In the genomic region with DNA sequence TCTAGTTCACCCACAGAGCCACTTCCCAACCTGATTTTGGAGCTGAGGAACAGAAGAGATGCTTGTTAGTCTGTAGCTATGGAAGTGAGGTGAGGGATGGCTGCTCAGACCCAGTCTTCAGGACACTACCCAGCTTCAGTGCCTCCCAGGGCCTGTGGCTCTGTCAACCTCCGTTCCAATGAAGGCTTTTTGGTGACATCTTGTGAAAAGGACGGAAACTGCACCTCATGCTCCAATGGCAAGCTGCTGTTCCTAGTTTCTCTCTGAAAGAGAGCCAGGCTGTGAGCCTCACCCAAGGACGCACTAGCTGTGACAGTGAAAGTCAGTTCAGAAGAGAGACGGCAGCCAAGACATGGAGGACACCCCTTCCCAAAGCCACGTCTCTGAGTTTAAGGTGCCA, we compare ENCODE assay signal across 8 mouse cellular contexts. TPM values are rescaled to one million over a fixed set of nuclear protein-coding genes. Genes with fewer than 3 reads are reported as not detected.
DNase-seq lines count a peak whose midpoint lies in the region; ATAC-seq and TF ChIP-seq lines count a peak whose summit lies in the region.

No protein-coding gene starts in this region.

- TF ChIP-seq EP300 in MEL (IDR thresholded peaks at IDR 0.05; ENCODE audit: low read depth in 1 of 2, low read length in 2 of 2), result no peak

- H3K9ac ChIP-seq in hindbrain, embryonic 15.5 days, result no peak overlapping the region
- no peak overlapping the region; the same call in 1 of the 2 replicates for H3K9ac ChIP-seq in hindbrain, embryonic 13.5 days
- H3K9ac ChIP-seq in MEL (ENCODE audit: control insufficient read depth, low read depth, low read length, poor library complexity, severe bottlenecking), result no peak overlapping the region
- no peak overlapping the region for H3K9ac ChIP-seq in hindbrain, postnatal 0 days (replicated peaks; ENCODE audit: low read length)

- no peak overlapping the region for H3K4me3 ChIP-seq in hindbrain, embryonic 15.5 days
- no peak overlapping the region for H3K4me3 ChIP-seq in hindbrain, embryonic 13.5 days
- H3K4me3 ChIP-seq in MEL (ENCODE audit: control insufficient read depth in 1 of 2, insufficient read depth in 1 of 2, low read depth in 2 of 2, low read length in 2 of 2), result no peak overlapping the region
- H3K4me3 ChIP-seq in hindbrain, postnatal 0 days (ENCODE audit: low read length), result no peak overlapping the region
- no peak overlapping the region for H3K4me3 ChIP-seq in testis, adult 2 months (ENCODE audit: control insufficient read depth, low read depth, low read length)
- no peak overlapping the region for H3K4me3 ChIP-seq in thymus, adult 2 months (ENCODE audit: control insufficient read depth, insufficient read depth, low read length)

- DNase-seq in 3T3-L1 (ENCODE audit: low read depth, low spot score) (peak; percentile 51), MEL (ENCODE audit: low read depth, low spot score) (no peak)
- DNase-seq in hindbrain, postnatal 0 days (ENCODE audit: low spot score), result peak; percentile 76
- no peak for DNase-seq in thymus, adult 2 months
- no peak for DNase-seq in B cell, adult 2 months

- no peaks in the 10 kb centered on the region for H3K4me1 ChIP-seq in hindbrain, embryonic 15.5 days (replicated peaks)
- no peaks in the 10 kb centered on the region for H3K4me1 ChIP-seq in hindbrain, embryonic 13.5 days (replicated peaks)
- peaks cover 13 to 14% of the 10 kb centered on the region in 2 experiments for H3K4me1 ChIP-seq in MEL (ENCODE audit: control insufficient read depth in 1 of 2, insufficient read depth in 2 of 2, low read length in 2 of 2)
- no peaks in the 10 kb centered on the region for H3K4me1 ChIP-seq in hindbrain, postnatal 0 days (ENCODE audit: insufficient read depth, low read length)
- no peaks in the 10 kb centered on the region for H3K4me1 ChIP-seq in testis, adult 2 months (ENCODE audit: control insufficient read depth, insufficient read depth, low read length)
- H3K4me1 ChIP-seq in thymus, adult 2 months (replicated peaks; ENCODE audit: control insufficient read depth, insufficient read depth, low read length), result no peaks in the 10 kb centered on the region

- H3K36me3 ChIP-seq in hindbrain, embryonic 15.5 days, result peaks cover 17% of the 10 kb centered on the region
- H3K36me3 ChIP-seq in hindbrain, embryonic 13.5 days, result peaks cover 28% of the 10 kb centered on the region
- peaks cover 2 to 10% of the 10 kb centered on the region in 2 experiments; a peak in 3 of 4 replicates for H3K36me3 ChIP-seq in MEL (ENCODE audit: control insufficient read depth in 1 of 2, insufficient read depth in 2 of 2, low read length in 2 of 2)
- H3K36me3 ChIP-seq in hindbrain, postnatal 0 days (ENCODE audit: insufficient read depth, low read length), result peaks cover 16% of the 10 kb centered on the region
- H3K36me3 ChIP-seq in testis, adult 2 months (ENCODE audit: control insufficient read depth, insufficient read depth, low read length), result peaks cover 1% of the 10 kb centered on the region; the same call in 1 of the 2 replicates
- peaks cover 12% of the 10 kb centered on the region for H3K36me3 ChIP-seq in thymus, adult 2 months (ENCODE audit: control insufficient read depth, insufficient read depth, low read length)

- no peak overlapping the region for H3K4me2 ChIP-seq in hindbrain, embryonic 15.5 days
- no peak overlapping the region for H3K4me2 ChIP-seq in hindbrain, embryonic 13.5 days
- H3K4me2 ChIP-seq in hindbrain, postnatal 0 days (ENCODE audit: low read depth, low read length), result no peak overlapping the region

- H3K27ac ChIP-seq in hindbrain, embryonic 15.5 days (replicated peaks), result no peak overlapping the region
- H3K27ac ChIP-seq in hindbrain, embryonic 13.5 days, result no peak overlapping the region
- no peak overlapping the region for H3K27ac ChIP-seq in MEL (ENCODE audit: control insufficient read depth, low read depth, low read length)
- no peak overlapping the region for H3K27ac ChIP-seq in hindbrain, postnatal 0 days
- H3K27ac ChIP-seq in testis, adult 2 months (ENCODE audit: control insufficient read depth, insufficient read depth, low read depth, low read length), result no peak overlapping the region
- H3K27ac ChIP-seq in thymus, adult 2 months (ENCODE audit: control insufficient read depth, insufficient read depth, low read length), result no peak overlapping the region

- 57% methylated on average over 5 of the region's 5 CpGs for WGBS in hindbrain, embryonic 15.5 days
- 47% methylated on average over 5 of the region's 5 CpGs for WGBS in hindbrain, embryonic 13.5 days
- WGBS in hindbrain, postnatal 0 days, result 46% methylated on average over 5 of the region's 5 CpGs
- 64% methylated on average over 5 of the region's 5 CpGs for WGBS in thymus, adult 2 months

- TF ChIP-seq RAD21 in MEL (IDR thresholded peaks at IDR 0.05; ENCODE audit: low read depth, low read length), result peak; percentile 15; the same call in 1 of the 2 replicates

- TF ChIP-seq POLR2A in MEL (IDR thresholded peaks at IDR 0.05; ENCODE audit: control insufficient read depth in 1 of 2, insufficient read depth in 1 of 2, low read depth in 1 of 2, low read length in 2 of 2, poor library complexity in 1 of 2), result no peak
- no peak for TF ChIP-seq POLR2A in testis, adult 2 months (IDR thresholded peaks at IDR 0.05; ENCODE audit: control insufficient read depth, low read depth, low read length)
- no peak for TF ChIP-seq POLR2A in thymus, adult 2 months (IDR thresholded peaks at IDR 0.05; ENCODE audit: control insufficient read depth, extremely low read depth, insufficient read depth, low read length, poor library complexity)

- H3K79me2 ChIP-seq in MEL (ENCODE audit: control insufficient read depth, insufficient read depth, low read length, poor library complexity), result no peaks in the 10 kb centered on the region

- peak; percentile 45; the same call in 1 of the 2 replicates for ATAC-seq in hindbrain, embryonic 15.5 days (ENCODE audit: low FRiP score, low read depth)
- ATAC-seq in hindbrain, embryonic 13.5 days (ENCODE audit: low FRiP score), result no peak
- ATAC-seq in hindbrain, postnatal 0 days, result 0 out of 2 replicates have a peak, but pooled peaks have one; percentile 59

- H3K27me3 ChIP-seq in hindbrain, embryonic 15.5 days, result no peaks in the 10 kb centered on the region
- H3K27me3 ChIP-seq in hindbrain, embryonic 13.5 days, result no peaks in the 10 kb centered on the region
- H3K27me3 ChIP-seq in MEL (ENCODE audit: control insufficient read depth in 1 of 2, insufficient read depth in 2 of 2, low read length in 2 of 2), result no peaks in the 10 kb centered on the region
- no peaks in the 10 kb centered on the region for H3K27me3 ChIP-seq in hindbrain, postnatal 0 days (ENCODE audit: insufficient read depth, low read length)
- H3K27me3 ChIP-seq in testis, adult 2 months (ENCODE audit: control insufficient read depth, insufficient read depth, low read length), result no peaks in the 10 kb centered on the region
- H3K27me3 ChIP-seq in thymus, adult 2 months (ENCODE audit: control insufficient read depth, insufficient read depth, low read length), result no peaks in the 10 kb centered on the region

- TF ChIP-seq CTCF in MEL (IDR thresholded peaks at IDR 0.05 in 2 of 3, conservative IDR thresholded peaks at IDR 0.05 in 1 of 3; ENCODE audit: control insufficient read depth in 1 of 3, insufficient read depth in 1 of 3, low read depth in 2 of 3, low read length in 3 of 3, poor library complexity in 1 of 3, severe bottlenecking in 1 of 3), result peak in 1 of 3 experiments; percentile 18; a peak in 1 of 6 replicates
- peak; percentile 79 for TF ChIP-seq CTCF in hindbrain, postnatal 0 days (IDR thresholded peaks at IDR 0.05; ENCODE audit: low read depth)
- TF ChIP-seq CTCF in testis, adult 2 months (IDR thresholded peaks at IDR 0.05; ENCODE audit: control insufficient read depth, insufficient read depth, insufficient replicate concordance, low read depth, low read length), result peak; percentile 39; the same call in 1 of the 2 replicates
- TF ChIP-seq CTCF in thymus, adult 2 months (IDR thresholded peaks at IDR 0.05; ENCODE audit: borderline replicate concordance, control insufficient read depth, extremely low read depth, insufficient read depth, low read length, poor library complexity), result no peak

- H3K9me3 ChIP-seq in hindbrain, embryonic 15.5 days, result no peaks in the 10 kb centered on the region
- H3K9me3 ChIP-seq in hindbrain, embryonic 13.5 days, result no peaks in the 10 kb centered on the region
- H3K9me3 ChIP-seq in MEL (replicated peaks; ENCODE audit: insufficient read depth, low read length), result no peaks in the 10 kb centered on the region
- H3K9me3 ChIP-seq in hindbrain, postnatal 0 days (ENCODE audit: low read length), result no peaks in the 10 kb centered on the region

RNA-seq across cellular contexts. Expression of a gene that starts 7.7 kb away (rescaled TPM):
- polyA plus RNA-seq in hindbrain, embryonic 15.5 days (2015; fragmentation: Nextera tagmentation; extraction: Ambion mirVana), result 16.2 and 17.9 TPM in 2 replicates
- polyA plus RNA-seq in hindbrain, embryonic 13.5 days (2015; fragmentation: Nextera tagmentation; extraction: Ambion mirVana), result 16.2 and 16.9 TPM in 2 replicates
- total RNA-seq in MEL (2012; rRNA removed), result 43.2 and 58.1 TPM in 2 replicates
- polyA plus RNA-seq in MEL (2012; ENCODE audit: insufficient read depth in 1 of 2, insufficient read length in 2 of 2, low read depth in 1 of 2, low replicate concordance in 2 of 2, missing spikeins in 1 of 2), result 10 to 100 TPM in 1 of 2 experiments, not detected in 1; 79.5 TPM
- 6.1 and 12.8 TPM in 2 replicates for total RNA-seq in hindbrain, postnatal 0 days (2014; rRNA removed)
- polyA plus RNA-seq in hindbrain, postnatal 0 days (2015; fragmentation: Nextera tagmentation; extraction: Ambion mirVana), result 17.1 and 18.2 TPM in 2 replicates
- 14.8 and 14.9 TPM in 2 replicates for polyA plus RNA-seq in testis, adult 2 months (2012; rRNA removed)
- polyA plus RNA-seq in thymus, adult 2 months (2012; rRNA removed), result 7.5 and 8.2 TPM in 2 replicates

RNA-seq across cellular contexts. Expression of a gene that starts 16.4 kb away (rescaled TPM):
- polyA plus RNA-seq in hindbrain, embryonic 15.5 days (2015; fragmentation: Nextera tagmentation; extraction: Ambion mirVana), result 19.7 and 27.1 TPM in 2 replicates
- 13.1 and 13.3 TPM in 2 replicates for polyA plus RNA-seq in hindbrain, embryonic 13.5 days (2015; fragmentation: Nextera tagmentation; extraction: Ambion mirVana)
- 12.4 and 13.8 TPM in 2 replicates for total RNA-seq in MEL (2012; rRNA removed)
- 10 to 100 TPM in 1 of 2 experiments, not detected in 1; 15.3 TPM for polyA plus RNA-seq in MEL (2012; ENCODE audit: insufficient read depth in 1 of 2, insufficient read length in 2 of 2, low read depth in 1 of 2, low replicate concordance in 2 of 2, missing spikeins in 1 of 2)
- 55.2 and 61.1 TPM in 2 replicates for total RNA-seq in hindbrain, postnatal 0 days (2014; rRNA removed)
- polyA plus RNA-seq in hindbrain, postnatal 0 days (2015; fragmentation: Nextera tagmentation; extraction: Ambion mirVana), result 19.4 and 26.2 TPM in 2 replicates
- polyA plus RNA-seq in testis, adult 2 months (2012; rRNA removed), result 7.8 and 9.0 TPM in 2 replicates
- 15.5 and 15.9 TPM in 2 replicates for polyA plus RNA-seq in thymus, adult 2 months (2012; rRNA removed)

RNA-seq across cellular contexts. Expression of a gene that starts 45.0 kb away (rescaled TPM):
- 7.6 and 8.6 TPM in 2 replicates for polyA plus RNA-seq in hindbrain, embryonic 15.5 days (2015; fragmentation: Nextera tagmentation; extraction: Ambion mirVana)
- polyA plus RNA-seq in hindbrain, embryonic 13.5 days (2015; fragmentation: Nextera tagmentation; extraction: Ambion mirVana), result 7.6 and 7.9 TPM in 2 replicates
- 0.07 and 0.15 TPM in 2 replicates for total RNA-seq in MEL (2012; rRNA removed)
- under 1 TPM in 1 of 2 experiments, not detected in 1; 0.07 TPM for polyA plus RNA-seq in MEL (2012; ENCODE audit: insufficient read depth in 1 of 2, insufficient read length in 2 of 2, low read depth in 1 of 2, low replicate concordance in 2 of 2, missing spikeins in 1 of 2)
- 5.8 and 9.6 TPM in 2 replicates for total RNA-seq in hindbrain, postnatal 0 days (2014; rRNA removed)
- 5.6 and 6.2 TPM in 2 replicates for polyA plus RNA-seq in hindbrain, postnatal 0 days (2015; fragmentation: Nextera tagmentation; extraction: Ambion mirVana)
- polyA plus RNA-seq in testis, adult 2 months (2012; rRNA removed), result 0.27 and 0.43 TPM in 2 replicates
- polyA plus RNA-seq in thymus, adult 2 months (2012; rRNA removed), result 1.5 and 2.1 TPM in 2 replicates

Comparison
In these comparisons a context has a peak if more than half of its experiments do, and no peak if none do; other contexts are left out.
1. DNase-seq: peak in 3T3-L1 (single experiment) and hindbrain, postnatal 0 days (single experiment); none in MEL (single experiment), thymus, adult 2 months (single experiment) and B cell, adult 2 months (0 of 2).